Mouse (Mus musculus) midbrain, embryonic 11.5 days (tissue): ENCODE results near the gene Tom1l2. TPM values are rescaled to one million over a fixed set of nuclear protein-coding genes. Genes with fewer than 3 reads are reported as not detected.
A peak's percentile ranks its signal among the peaks of the same experiment; 100 is the strongest.

Experiments
- ATAC-seq: fragments of 200-750 bp; cut with Nextera tagmentation; 2 replicates; pipeline ENCODE4 v1.8.0; 2017; ENCODE audit warnings: moderate TSS enrichment, moderate library complexity; ENCODE audit not compliant: low FRiP score
- DNase-seq: peaks from one replicate; pipeline ENCODE4 v3.0.0; 2015; ENCODE audit warnings: low spot score; ENCODE audit errors: missing footprints
- H3K27ac ChIP-seq: fragments of 300-500 bp; sonication (generic); 2 replicates; pipeline ENCODE4 v1.5.1; 2014; ENCODE audit warnings: low read depth, low read length
- H3K27me3 ChIP-seq: fragments of 300-500 bp; sonication (generic); 2 replicates; pipeline ENCODE4 v1.6.1; 2014; ENCODE audit warnings: mild to moderate bottlenecking, low read length, moderate library complexity, mixed read lengths; ENCODE audit not compliant: control insufficient read depth, insufficient read depth
- H3K36me3 ChIP-seq: fragments of 300-500 bp; sonication (generic); 2 replicates; pipeline ENCODE4 v1.6.1; 2014; ENCODE audit warnings: mild to moderate bottlenecking, low read length, moderate library complexity, mixed read lengths; ENCODE audit not compliant: control insufficient read depth, insufficient read depth
- H3K4me1 ChIP-seq: fragments of 300-500 bp; sonication (generic); 2 replicates; pipeline ENCODE4 v1.6.1; 2014; ENCODE audit warnings: low read length; ENCODE audit not compliant: control insufficient read depth, insufficient read depth
- H3K4me2 ChIP-seq: fragments of 300-500 bp; sonication (generic); 2 replicates; pipeline ENCODE4 v1.6.1; 2014; ENCODE audit warnings: mild to moderate bottlenecking, moderate library complexity
- H3K4me3 ChIP-seq: fragments of 300-500 bp; sonication (generic); 2 replicates; pipeline ENCODE4 v1.5.1; 2014; ENCODE audit warnings: low read depth, low read length
- H3K9ac ChIP-seq: fragments of 300-500 bp; sonication (generic); 2 replicates; pipeline ENCODE4 v1.6.1; 2014; ENCODE audit warnings: low read length
- H3K9me3 ChIP-seq: fragments of 300-500 bp; sonication (generic); 2 replicates; pipeline ENCODE4 v1.6.1; 2016; ENCODE audit warnings: low read length; ENCODE audit not compliant: control insufficient read depth
- WGBS: fragments of 180-500 bp; shearing (Covaris S2); extraction: QIAGEN DNeasy Blood & Tissue Kit; methylation state at CpG from one replicate; pipeline ENCODE4 v1.1.7; 2014; 5-methylcytosine and 5-hydroxymethylcytosine counted together
- polyA plus RNA-seq: library from polyadenylated mRNA; unstranded; fragments of >200 nt; fragmentation: Nextera tagmentation; extraction: Ambion mirVana; gene quantifications from 2 replicates; pipeline ENCODE4 v1.2.1, GENCODE M21; 2014

Gene Tom1l2
- polyA plus RNA-seq, 1 experiment from 2014 or later, result 12.1 TPM

- no peak overlapping the region for H3K4me2 ChIP-seq
- WGBS, result 90% methylated on average over 12 of the region's 12 CpGs
- H3K9me3 ChIP-seq, result no peaks in the 10 kb centered on the region
- no peak overlapping the region for H3K27ac ChIP-seq
- ATAC-seq (no peak), DNase-seq (no peak)
- no peak overlapping the region for H3K4me3 ChIP-seq
- H3K36me3 ChIP-seq, result peaks cover 34% of the 10 kb centered on the region
- no peaks in the 10 kb centered on the region for H3K27me3 ChIP-seq
- no peak overlapping the region for H3K9ac ChIP-seq
- H3K4me1 ChIP-seq, result peaks cover 27% of the 10 kb centered on the region
Measured at GRCm38 (mm10) chr11:60205026-60205425, 147.7 kb downstream of the Tom1l2 start.

GRCm38 (mm10) chr11:60202710-60203638, 149.7 kb downstream of the Tom1l2 start:
- DNase-seq (no peak), ATAC-seq (no peak)
- Histone ChIP-seq H3K9ac (no peak overlapping the region), H3K4me2 (no peak overlapping the region), H3K9me3 (no peaks in the 10 kb centered on the region), H3K4me1 (peaks cover 7% of the 10 kb centered on the region), H3K27me3 (no peaks in the 10 kb centered on the region), H3K36me3 (peaks cover 34% of the 10 kb centered on the region), H3K4me3 (no peak overlapping the region), H3K27ac (no peak overlapping the region)
- WGBS, result 93% methylated on average over 26 of the region's 26 CpGs

- no peak for ATAC-seq
Measured at GRCm38 (mm10) chr11:60200384-60200783, 152.3 kb downstream of the Tom1l2 start.

GRCm38 (mm10) chr11:60199702-60200184, 153.0 kb downstream of the Tom1l2 start:
- Histone ChIP-seq H3K4me1 (no peaks in the 10 kb centered on the region; the same call in 1 of the 2 replicates), H3K36me3 (peaks cover 29% of the 10 kb centered on the region), H3K27me3 (no peaks in the 10 kb centered on the region), H3K9ac (peak overlapping the region; percentile 9; the same call in 1 of the 2 replicates), H3K4me2 (no peak overlapping the region), H3K9me3 (peaks cover 3% of the 10 kb centered on the region; the same call in 1 of the 2 replicates), H3K27ac (peak overlapping the region; percentile 58), H3K4me3 (no peak overlapping the region)
- 16% methylated on average over 18 of the region's 18 CpGs for WGBS
- DNase-seq (peak; percentile 100), ATAC-seq (peak; percentile 74)

More at GRCm38 (mm10) chr11:60200384-60200783, 152.3 kb downstream of the Tom1l2 start:
- Histone ChIP-seq H3K9ac (peak overlapping the region; percentile 16; the same call in 1 of the 2 replicates), H3K4me3 (no peak overlapping the region), H3K4me2 (no peak overlapping the region), H3K27me3 (no peaks in the 10 kb centered on the region), H3K4me1 (no peaks in the 10 kb centered on the region; the same call in 1 of the 2 replicates), H3K27ac (peak overlapping the region; percentile 58), H3K36me3 (peaks cover 27% of the 10 kb centered on the region), H3K9me3 (no peaks in the 10 kb centered on the region)
- 88% methylated on average over 11 of the region's 11 CpGs for WGBS
- DNase-seq, result peak; percentile 86

- Histone ChIP-seq H3K4me2 (no peak overlapping the region), H3K27me3 (no peaks in the 10 kb centered on the region), H3K9ac (no peak overlapping the region), H3K4me3 (no peak overlapping the region), H3K4me1 (no peaks in the 10 kb centered on the region; the same call in 1 of the 2 replicates), H3K27ac (no peak overlapping the region), H3K36me3 (peaks cover 29% of the 10 kb centered on the region), H3K9me3 (peaks cover 6% of the 10 kb centered on the region; the same call in 1 of the 2 replicates)
- DNase-seq (no peak), ATAC-seq (no peak)
- 93% methylated on average over 12 of the region's 12 CpGs for WGBS
Measured at GRCm38 (mm10) chr11:60198651-60199050, 154.1 kb downstream of the Tom1l2 start.

- Histone ChIP-seq H3K9me3 (peaks cover 6% of the 10 kb centered on the region; the same call in 1 of the 2 replicates), H3K4me1 (no peaks in the 10 kb centered on the region; the same call in 1 of the 2 replicates), H3K27me3 (no peaks in the 10 kb centered on the region), H3K9ac (no peak overlapping the region), H3K4me3 (no peak overlapping the region), H3K4me2 (no peak overlapping the region), H3K27ac (no peak overlapping the region), H3K36me3 (peaks cover 23% of the 10 kb centered on the region)
- ATAC-seq, result no peak
- WGBS, result 82% methylated on average over 24 of the region's 24 CpGs
- peak; percentile 85 for DNase-seq
Measured at GRCm38 (mm10) chr11:60197998-60198619, 154.6 kb downstream of the Tom1l2 start.

GRCm38 (mm10) chr11:60196344-60196743, 156.4 kb downstream of the Tom1l2 start:
- no peak overlapping the region for H3K27ac ChIP-seq
- ATAC-seq (no peak), DNase-seq (no peak)
- no peaks in the 10 kb centered on the region for H3K27me3 ChIP-seq
- H3K9me3 ChIP-seq, result peaks cover 6% of the 10 kb centered on the region; the same call in 1 of the 2 replicates
- H3K4me3 ChIP-seq, result no peak overlapping the region
- WGBS, result 89% methylated on average over 5 of the region's 5 CpGs
- H3K4me2 ChIP-seq, result no peak overlapping the region
- no peaks in the 10 kb centered on the region; the same call in 1 of the 2 replicates for H3K4me1 ChIP-seq
- H3K36me3 ChIP-seq, result peaks cover 22% of the 10 kb centered on the region
- no peak overlapping the region for H3K9ac ChIP-seq

- no peak for DNase-seq
- Histone ChIP-seq H3K27me3 (no peaks in the 10 kb centered on the region), H3K36me3 (peaks cover 18% of the 10 kb centered on the region), H3K4me1 (no peaks in the 10 kb centered on the region; the same call in 1 of the 2 replicates), H3K9me3 (peaks cover 6% of the 10 kb centered on the region; the same call in 1 of the 2 replicates), H3K4me2 (no peak overlapping the region), H3K9ac (no peak overlapping the region), H3K27ac (no peak overlapping the region), H3K4me3 (no peak overlapping the region)
- ATAC-seq, result no peak
Measured at GRCm38 (mm10) chr11:60195108-60195507, 157.6 kb downstream of the Tom1l2 start.
